Mouse (Mus musculus) midbrain, embryonic 14.5 days (tissue): Measurements from ENCODE around the gene Zfp239. TPM values are rescaled to one million over a fixed set of nuclear protein-coding genes. Genes with fewer than 3 reads are reported as not detected.
"Not testable (repeated sequence)": the region's sequence is repeated elsewhere in the genome, so short reads cannot be mapped to it uniquely, and the experiment has no call there.

Experiments used
- ATAC-seq: fragments of 200-750 bp; cut with Nextera tagmentation; 2 replicates; pipeline ENCODE4 v1.8.0; 2017; ENCODE audit warnings: moderate number of reproducible peaks, moderate library complexity; ENCODE audit not compliant: low FRiP score, low TSS enrichment
- DNase-seq: peaks from one replicate; pipeline ENCODE4 v3.0.0-alpha.2; 2015
- H3K27ac ChIP-seq: fragments of 300-500 bp; sonication (generic); replicated peaks from 2 replicates; pipeline ENCODE4 v1.5.1; 2014; ENCODE audit warnings: mild to moderate bottlenecking, low read depth, low read length, moderate library complexity
- H3K27me3 ChIP-seq: fragments of 300-500 bp; sonication (generic); 2 replicates; pipeline ENCODE4 v1.6.1; 2014; ENCODE audit warnings: low read length, control low read depth, mixed read lengths; ENCODE audit not compliant: control insufficient read depth, insufficient read depth
- H3K36me3 ChIP-seq: fragments of 300-500 bp; sonication (generic); 2 replicates; pipeline ENCODE4 v1.6.1; 2014; ENCODE audit warnings: low read length, control low read depth; ENCODE audit not compliant: control insufficient read depth, insufficient read depth
- H3K4me1 ChIP-seq: fragments of 300-500 bp; sonication (generic); 2 replicates; pipeline ENCODE4 v1.6.1; 2014; ENCODE audit warnings: mild to moderate bottlenecking, antibody characterized with exemption, low read length, control low read depth; ENCODE audit not compliant: control insufficient read depth, insufficient read depth
- H3K4me2 ChIP-seq: fragments of 300-500 bp; sonication (generic); 2 replicates; pipeline ENCODE4 v1.6.1; 2014; ENCODE audit warnings: mild to moderate bottlenecking, low read length, moderate library complexity
- H3K4me3 ChIP-seq: fragments of 300-500 bp; sonication (generic); replicated peaks from 2 replicates; pipeline ENCODE4 v1.5.1; 2014; ENCODE audit warnings: low read depth, low read length
- H3K9ac ChIP-seq: fragments of 300-500 bp; sonication (generic); replicated peaks from 2 replicates; pipeline ENCODE4 v1.6.1; 2014; ENCODE audit warnings: mild to moderate bottlenecking, low read length, moderate library complexity
- H3K9me3 ChIP-seq: fragments of 300-500 bp; sonication (generic); 2 replicates; pipeline ENCODE4 v1.6.1; 2016; ENCODE audit warnings: low read length, control low read depth, mixed read lengths; ENCODE audit not compliant: control insufficient read depth
- WGBS: fragments of 180-500 bp; shearing (Covaris S2); extraction: QIAGEN DNeasy Blood & Tissue Kit; methylation state at CpG from one replicate; pipeline ENCODE4 v1.1.7; 2014; 5-methylcytosine and 5-hydroxymethylcytosine counted together
- polyA plus RNA-seq: library from polyadenylated mRNA; unstranded; fragments of >200 nt; fragmentation: Nextera tagmentation; extraction: Ambion mirVana; gene quantifications from 2 replicates; pipeline ENCODE4 v1.2.1, GENCODE M21; 2014

Gene Zfp239
- polyA plus RNA-seq, 1 experiment from 2014 or later = 13.2 TPM

DNA sequence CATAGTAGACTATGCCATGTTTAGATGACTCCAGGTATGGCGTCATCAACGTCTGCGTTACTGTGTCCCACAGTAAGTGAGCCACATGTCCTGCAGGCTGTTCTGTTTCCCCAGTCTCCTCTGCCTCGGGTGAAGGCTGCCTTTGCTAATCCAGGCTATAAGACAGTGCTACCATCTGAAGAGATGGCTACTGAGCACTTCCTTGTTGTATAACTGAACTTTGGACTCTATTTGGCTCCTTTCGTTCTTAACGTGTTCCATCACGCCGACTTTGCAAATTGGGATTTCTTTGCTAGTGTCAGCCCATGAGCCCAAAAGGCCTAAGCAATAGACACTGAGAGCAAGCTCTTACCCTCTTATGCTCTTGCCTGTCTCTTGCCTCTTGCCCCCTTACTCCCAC is 6.3 kb downstream of the Zfp239 start:
- H3K9me3 ChIP-seq = no peaks in the 10 kb centered on the region
- peaks cover 7% of the 10 kb centered on the region for H3K4me1 ChIP-seq
- ATAC-seq (no peak), DNase-seq (no peak)
- peaks cover 15% of the 10 kb centered on the region; the same call in 1 of the 2 replicates for H3K36me3 ChIP-seq
- H3K27me3 ChIP-seq = no peaks in the 10 kb centered on the region
- no peak overlapping the region for H3K9ac ChIP-seq
- WGBS = 93% methylated on average over 8 of the region's 8 CpGs
- H3K4me3 ChIP-seq = no peak overlapping the region
- no peak overlapping the region for H3K27ac ChIP-seq
- no peak overlapping the region for H3K4me2 ChIP-seq

DNA sequence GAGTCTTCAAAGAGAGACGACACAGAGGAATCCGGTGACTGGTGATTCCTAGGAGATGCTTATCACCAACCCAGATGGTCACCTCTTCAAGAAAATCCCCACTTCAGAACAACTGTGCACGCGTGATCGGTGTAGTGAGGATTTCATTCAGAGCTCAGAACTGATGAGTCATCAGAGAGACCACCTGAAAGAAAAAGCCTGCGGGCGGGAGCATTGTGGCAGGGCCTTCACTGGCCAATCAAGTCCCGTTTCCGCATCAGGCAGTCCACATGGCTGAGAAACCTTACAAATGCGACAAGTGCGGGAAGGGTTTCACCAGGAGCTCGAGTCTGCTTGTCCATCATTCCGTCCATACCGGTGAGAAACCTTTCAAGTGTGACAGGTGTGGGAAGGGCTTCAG is 9.1 kb downstream of the Zfp239 start:
- Histone ChIP-seq H3K9ac (no peak overlapping the region), H3K4me3 (no peak overlapping the region), H3K27ac (no peak overlapping the region), H3K36me3 (peaks cover 15% of the 10 kb centered on the region; the same call in 1 of the 2 replicates), H3K27me3 (no peaks in the 10 kb centered on the region), H3K4me1 (no peaks in the 10 kb centered on the region), H3K9me3 (no peaks in the 10 kb centered on the region), H3K4me2 (no peak overlapping the region)
- ATAC-seq (no peak), DNase-seq (no peak)
- WGBS = 82% methylated on average over 14 of the region's 14 CpGs

DNA sequence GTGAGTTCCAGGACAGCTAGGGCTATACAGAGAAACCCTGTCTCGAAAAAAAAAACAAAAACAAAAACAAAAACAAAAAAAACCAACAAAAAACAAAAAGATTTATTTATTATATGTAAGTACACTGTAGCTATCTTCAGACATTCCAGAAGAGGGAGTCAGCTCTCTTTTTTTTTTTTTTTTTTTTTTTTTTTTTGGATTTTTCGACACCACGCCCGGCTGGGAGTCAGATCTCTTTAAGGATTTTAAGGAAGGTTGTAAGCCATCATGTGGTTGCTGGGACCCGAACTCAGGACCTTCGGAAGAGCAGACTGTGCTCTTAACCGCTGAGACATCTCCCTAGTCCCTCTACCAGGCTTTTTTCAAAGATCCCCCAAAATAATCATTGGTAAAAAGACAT is 11.6 kb downstream of the Zfp239 start:
- not testable (repeated sequence) for H3K27me3 ChIP-seq, ATAC-seq, DNase-seq, H3K4me1 ChIP-seq, H3K4me3 ChIP-seq, H3K9ac ChIP-seq, H3K9me3 ChIP-seq, H3K27ac ChIP-seq, H3K4me2 ChIP-seq
- 93% methylated on average over 7 of the region's 7 CpGs for WGBS
- H3K36me3 ChIP-seq = peaks cover 15% of the 10 kb centered on the region; the same call in 1 of the 2 replicates

DNA sequence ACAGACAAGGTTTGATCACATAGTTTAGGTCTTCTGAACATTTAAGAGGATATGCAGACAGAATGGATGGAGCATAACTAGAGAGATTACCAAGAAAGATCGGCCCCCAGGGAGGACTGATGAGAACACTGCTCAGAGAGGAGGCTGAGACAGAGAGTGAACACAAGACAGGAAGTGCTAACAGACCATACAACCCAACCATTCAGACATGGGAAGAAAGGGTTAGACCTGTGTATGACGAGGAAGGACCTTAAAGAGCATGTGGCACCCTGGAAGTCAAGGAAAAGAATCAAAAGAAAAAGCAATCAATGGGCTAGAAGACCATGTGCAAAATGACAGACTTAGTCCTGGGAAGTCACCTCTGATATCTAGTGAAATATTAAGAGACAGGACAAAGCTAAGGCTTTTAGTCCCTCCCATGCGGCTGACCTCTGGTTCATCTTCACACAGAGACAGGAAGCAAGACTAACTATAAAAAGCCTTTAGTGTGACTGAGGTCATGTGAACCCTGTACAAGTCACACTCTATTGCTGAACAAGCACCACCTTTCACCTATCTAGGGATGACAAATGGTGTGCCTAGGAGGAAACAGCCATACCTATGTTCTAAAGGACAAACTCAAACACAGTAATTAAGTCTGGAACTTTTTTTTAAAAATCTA is 12.9 kb downstream of the Zfp239 start:
- Histone ChIP-seq H3K4me1 (peaks cover 3% of the 10 kb centered on the region; the same call in 1 of the 2 replicates), H3K27me3 (no peaks in the 10 kb centered on the region), H3K9me3 (no peaks in the 10 kb centered on the region), H3K4me3 (no peak overlapping the region), H3K9ac (no peak overlapping the region), H3K36me3 (peaks cover 15% of the 10 kb centered on the region; the same call in 1 of the 2 replicates), H3K27ac (no peak overlapping the region), H3K4me2 (no peak overlapping the region)
- DNase-seq = no peak
- WGBS = 85% methylated on average over 3 of the region's 3 CpGs
- no peak for ATAC-seq

DNA sequence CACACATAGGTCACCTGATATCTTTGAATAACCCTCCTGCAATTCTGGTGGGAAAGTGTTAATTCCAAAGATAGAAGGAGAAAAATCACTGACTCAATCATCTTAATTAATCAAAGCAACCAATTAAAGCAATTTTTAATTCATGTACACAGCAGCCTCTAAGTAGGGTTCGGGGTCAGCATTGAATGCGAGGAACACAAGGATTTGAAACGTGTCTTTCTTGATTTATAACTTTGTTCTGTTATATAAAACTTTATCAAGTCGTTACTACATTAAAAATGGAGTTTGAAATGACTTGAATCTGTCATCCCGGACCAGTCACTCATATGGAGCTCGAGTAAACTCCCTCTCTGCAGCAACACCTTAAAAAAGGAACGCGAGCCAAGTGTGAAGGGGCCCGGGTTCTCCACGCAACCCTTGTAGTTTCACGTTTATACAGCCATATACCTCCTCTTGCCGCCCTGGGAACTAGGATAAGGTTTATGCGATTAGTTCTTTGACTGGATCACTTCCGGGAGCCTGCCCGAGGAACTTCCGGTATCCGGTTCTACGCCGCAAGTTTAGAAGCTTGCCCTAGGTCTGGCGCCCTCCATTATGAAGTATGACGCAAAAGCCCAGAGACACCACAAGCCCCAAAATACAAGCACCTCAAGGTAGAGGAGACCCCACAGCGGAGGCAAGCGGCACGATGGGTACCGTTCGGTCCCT is 17.0 kb downstream of the Zfp239 start:
- DNase-seq (peak; percentile 94), ATAC-seq (peak; percentile 90)
- Histone ChIP-seq H3K27ac (peak overlapping the region; percentile 98), H3K27me3 (no peaks in the 10 kb centered on the region), H3K4me3 (peak overlapping the region; percentile 53), H3K9ac (peak overlapping the region; percentile 62), H3K9me3 (no peaks in the 10 kb centered on the region), H3K36me3 (no peaks in the 10 kb centered on the region), H3K4me2 (peak overlapping the region; percentile 74), H3K4me1 (peaks cover 8% of the 10 kb centered on the region)
- 12% methylated on average over 26 of the region's 26 CpGs for WGBS

DNA sequence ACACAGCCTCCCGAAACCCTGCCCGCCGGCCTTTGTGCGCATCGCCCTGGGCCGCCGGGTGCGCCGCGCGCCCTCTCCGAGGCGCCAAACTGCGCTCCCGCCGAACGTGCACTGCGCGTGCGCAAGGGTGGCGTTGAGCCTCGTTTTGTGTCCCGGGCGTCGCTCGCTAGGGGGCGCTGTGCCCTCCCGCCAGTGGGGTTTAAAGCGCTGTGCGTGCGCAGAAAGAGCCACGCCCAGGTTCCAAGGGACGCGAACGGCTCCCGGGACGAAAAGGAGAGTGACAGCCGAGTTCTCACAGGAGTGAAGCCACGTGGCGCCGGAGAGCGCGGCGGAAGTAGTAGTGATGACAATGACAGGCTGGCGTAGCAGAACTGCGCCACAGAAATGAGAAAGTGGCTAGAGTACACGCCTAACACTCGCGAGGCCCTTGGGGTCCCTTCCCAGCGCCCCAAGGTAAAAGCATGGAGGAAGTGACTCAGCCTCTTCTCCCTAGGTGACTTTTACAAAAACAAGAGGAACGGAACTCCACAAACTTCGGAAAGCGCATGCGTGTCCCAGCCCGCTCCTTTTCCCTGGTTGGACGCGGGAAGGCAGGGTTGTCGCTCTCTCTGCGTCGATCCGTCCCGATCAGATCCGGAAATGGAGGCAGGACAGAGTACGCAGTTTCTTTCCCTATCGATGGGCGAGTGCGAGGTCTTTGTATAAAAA is 17.7 kb downstream of the Zfp239 start:
- peak; percentile 100 for DNase-seq

DNA sequence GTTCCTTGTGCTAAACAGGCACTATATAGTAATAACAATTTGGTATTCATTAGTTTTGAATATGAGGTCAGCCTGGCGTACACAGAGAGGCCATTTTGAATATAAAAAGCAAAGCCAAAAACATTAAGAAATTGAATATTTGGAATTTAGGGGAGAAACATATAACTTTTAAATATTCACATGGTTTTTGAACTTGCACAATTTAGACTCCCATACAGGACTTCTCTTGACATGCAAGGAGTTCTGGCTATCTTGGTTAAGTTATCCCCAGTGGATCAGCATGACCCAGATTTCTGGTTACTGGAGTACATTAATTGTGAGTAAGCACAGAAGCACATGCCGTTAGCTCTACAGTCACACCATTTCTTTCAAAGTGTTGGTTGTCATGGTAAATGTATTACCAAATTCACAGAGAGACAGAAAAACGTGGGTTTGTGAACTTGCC is 18.5 kb downstream of the Zfp239 start:
- WGBS = 40% methylated on average over 3 of the region's 3 CpGs
- Histone ChIP-seq H3K27ac (no peak overlapping the region; the same call in 1 of the 2 replicates), H3K27me3 (no peaks in the 10 kb centered on the region), H3K36me3 (no peaks in the 10 kb centered on the region), H3K9ac (peak overlapping the region; percentile 62), H3K4me1 (peaks cover 8% of the 10 kb centered on the region), H3K4me2 (peak overlapping the region; percentile 74), H3K4me3 (peak overlapping the region; percentile 53), H3K9me3 (no peaks in the 10 kb centered on the region)
- DNase-seq (no peak), ATAC-seq (no peak)

More for the DNA sequence above, 17.7 kb downstream of the Zfp239 start:
- Histone ChIP-seq H3K4me1 (peaks cover 8% of the 10 kb centered on the region), H3K9me3 (no peaks in the 10 kb centered on the region), H3K9ac (peak overlapping the region; percentile 62), H3K27ac (peak overlapping the region; percentile 98), H3K36me3 (no peaks in the 10 kb centered on the region), H3K27me3 (no peaks in the 10 kb centered on the region), H3K4me3 (peak overlapping the region; percentile 53), H3K4me2 (peak overlapping the region; percentile 74)
- ATAC-seq = peak; percentile 93
- under 1% methylated on average over 67 of the region's 67 CpGs for WGBS

DNA sequence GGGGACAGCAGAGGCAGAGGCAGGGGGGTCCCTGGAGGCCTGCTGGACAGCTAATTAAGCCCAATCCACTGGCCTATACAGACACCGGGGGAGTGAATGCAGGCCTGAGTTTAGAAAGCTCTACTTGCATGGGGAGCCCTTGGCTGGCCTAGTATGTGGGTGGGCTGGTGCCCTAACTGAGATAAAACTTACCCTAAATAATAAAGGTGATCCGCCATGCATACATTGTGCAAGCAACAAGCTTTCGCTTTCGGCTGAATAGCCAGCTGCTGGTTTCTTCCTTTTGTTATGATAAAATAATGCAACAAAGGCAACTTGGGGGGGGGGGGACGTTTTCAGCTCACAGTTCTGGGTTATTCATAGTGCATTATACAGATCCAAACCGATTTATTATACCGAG is 19.3 kb downstream of the Zfp239 start:
- Histone ChIP-seq H3K4me3 (no peak overlapping the region), H3K27me3 (no peaks in the 10 kb centered on the region), H3K36me3 (no peaks in the 10 kb centered on the region), H3K9ac (no peak overlapping the region), H3K4me2 (peak overlapping the region; percentile 74; the same call in 1 of the 2 replicates), H3K27ac (no peak overlapping the region), H3K4me1 (peaks cover 8% of the 10 kb centered on the region), H3K9me3 (no peaks in the 10 kb centered on the region)
- ATAC-seq = no peak
- DNase-seq = no peak
- WGBS = 25% methylated on average over 7 of the region's 7 CpGs
